Comparison of ENCODE assay signal across 16 mouse cellular contexts in genomic region chr11:17546286-17546685, GRCm38 (mm10).
"Had no signal": no experiment of that assay in that cellular context is flagged by ENCODE, and none has a peak within 500 bp of the region (broad histone marks: within the 10 kb centered on the region; RNA-seq: fewer than 3 reads in every experiment).

No protein-coding gene starts in this region.

- H3K9ac ChIP-seq: limb, embryonic 15.5 days; liver, embryonic 14.5 days; liver, postnatal 0 days; lung, embryonic 15.5 days had no signal

- H3K27ac ChIP-seq: hindbrain, postnatal 0 days; layer of hippocampus, adult 2 months; limb, embryonic 15.5 days; liver, embryonic 14.5 days; lung, embryonic 15.5 days had no signal

- H3K4me2 ChIP-seq: limb, embryonic 15.5 days; liver, embryonic 11.5 days; lung, embryonic 15.5 days; midbrain, embryonic 11.5 days had no signal

- ATAC-seq: hindbrain, postnatal 0 days; inflammation-experienced regulatory T-cells, adult 6 months; intestine, embryonic 16.5 days; liver, postnatal 0 days had no signal

- H3K9me3 ChIP-seq: limb, embryonic 15.5 days; lung, embryonic 15.5 days had no signal

- DNase-seq: layer of hippocampus, adult 9-11 months; liver, postnatal 0 days; lung, postnatal 14 days; lung, postnatal 4 days; midbrain, embryonic 14.5 days; thymus, adult 18-20 months; thymus, postnatal 36 days had no signal

- H3K4me1 ChIP-seq: lung, embryonic 15.5 days had no signal

- H3K27me3 ChIP-seq: limb, embryonic 15.5 days; lung, embryonic 15.5 days had no signal

- H3K4me3 ChIP-seq: layer of hippocampus, adult 2 months; limb, embryonic 15.5 days; lung, embryonic 15.5 days had no signal

- H3K36me3 ChIP-seq: limb, embryonic 15.5 days; lung, embryonic 15.5 days had no signal
